Mouse (Mus musculus) cerebellum, adult 2 months (tissue): Measurements from ENCODE around the gene Fam120a. TPM values are rescaled to one million over a fixed set of nuclear protein-coding genes. Genes with fewer than 3 reads are reported as not detected.

Source experiments
- DNase-seq, 2 experiments: peaks; one replicate each; pipeline ENCODE4 v3.0.0; 2021
- H3K27ac ChIP-seq: fragments of 200-500 bp; 2 replicates; pipeline ENCODE4 v1.5.1; 2012; ENCODE audit warnings: low read length, control low read depth, inconsistent platforms; ENCODE audit not compliant: insufficient read depth
- H3K27me3 ChIP-seq: fragments of 200-500 bp; 2 replicates; pipeline ENCODE4 v1.6.1; 2012; ENCODE audit warnings: inconsistent platforms, mild to moderate bottlenecking, low read length, moderate library complexity; ENCODE audit not compliant: control insufficient read depth, insufficient read depth
- H3K4me1 ChIP-seq: fragments of 200-500 bp; 2 replicates; pipeline ENCODE4 v1.6.1; 2011; ENCODE audit warnings: low read length; ENCODE audit not compliant: control insufficient read depth, insufficient read depth
- H3K4me3 ChIP-seq: fragments of 200-500 bp; replicated peaks from 2 replicates; pipeline ENCODE3; 2011; ENCODE audit warnings: mild to moderate bottlenecking, low read depth, low read length, control low read depth; ENCODE audit not compliant: insufficient read depth
- CTCF ChIP-seq: fragments of 200-500 bp; IDR thresholded peaks from 2 replicates; pipeline ENCODE4 v1.5.1; 2011; ENCODE audit warnings: low read depth, mild to moderate bottlenecking, control low read depth, low read length, moderate library complexity, borderline replicate concordance; ENCODE audit not compliant: insufficient read depth
- POLR2A ChIP-seq: fragments of 200-500 bp; IDR thresholded peaks from 2 replicates; pipeline ENCODE4 v1.6.1; 2011; ENCODE audit warnings: low read length, control low read depth, borderline replicate concordance; ENCODE audit not compliant: insufficient read depth
- WGBS: fragments of 180-500 bp; shearing (Covaris S2); methylation state at CpG from one replicate; pipeline ENCODE4 v1.1.7; 2018; 5-methylcytosine and 5-hydroxymethylcytosine counted together
- polyA plus RNA-seq: library from polyadenylated mRNA; depleted of rRNA; stranded (reverse); fragments of >200 nt; gene quantifications from 2 replicates; pipeline ENCODE4 v1.2.3, GENCODE M21; 2012

Gene Fam120a
- polyA plus RNA-seq, 1 experiment: 64.4 TPM

- TF ChIP-seq POLR2A (no peak), CTCF (no peak)
- H3K4me1 ChIP-seq: peaks cover 52% of the 10 kb centered on the region
- DNase-seq: no peak
- WGBS: 37% methylated on average over 3 of the region's 3 CpGs
- H3K4me3 ChIP-seq: no peak overlapping the region
- no peak overlapping the region for H3K27ac ChIP-seq
- no peaks in the 10 kb centered on the region for H3K27me3 ChIP-seq
Measured at GRCm38 (mm10) chr13:48853947-48854346, 113.9 kb downstream of the Fam120a start.

DNA sequence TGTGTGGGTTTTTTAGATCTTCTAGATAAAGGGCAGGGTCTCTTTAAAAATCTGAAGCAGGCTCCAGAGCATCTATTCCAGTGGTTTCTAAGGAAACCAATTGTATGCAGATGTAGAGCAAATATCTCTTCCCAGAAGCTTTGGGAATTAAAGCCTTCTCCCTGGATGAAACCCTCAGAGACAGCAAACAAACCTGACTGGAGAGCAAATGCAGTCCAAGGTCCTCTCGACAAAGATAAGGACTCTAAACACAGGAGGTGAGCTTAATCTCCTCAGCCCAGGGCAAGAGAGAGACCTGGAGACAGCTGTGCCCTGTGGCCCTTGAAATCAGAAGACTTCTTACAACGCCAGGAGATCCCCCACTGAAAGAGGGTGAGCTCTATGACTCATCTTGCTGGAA lies 114.3 kb downstream of the Fam120a start:
- Histone ChIP-seq H3K27ac (no peak overlapping the region), H3K4me3 (no peak overlapping the region), H3K4me1 (peaks cover 50% of the 10 kb centered on the region), H3K27me3 (no peaks in the 10 kb centered on the region)
- WGBS: 28% methylated on average over 2 of the region's 2 CpGs
- no peak for DNase-seq
- TF ChIP-seq CTCF (no peak), POLR2A (no peak)

GRCm38 (mm10) chr13:48852859-48853258 lies 115.0 kb downstream of the Fam120a start:
- WGBS: 67% methylated on average over 3 of the region's 3 CpGs
- Histone ChIP-seq H3K4me3 (no peak overlapping the region), H3K4me1 (peaks cover 49% of the 10 kb centered on the region), H3K27ac (no peak overlapping the region), H3K27me3 (no peaks in the 10 kb centered on the region)
- TF ChIP-seq CTCF: 0 out of 2 replicates have a peak, but pooled peaks have one; percentile 2
- no peak for TF ChIP-seq POLR2A
- no peak for DNase-seq

GRCm38 (mm10) chr13:48851719-48852118 lies 116.1 kb downstream of the Fam120a start:
- no peak for DNase-seq
- Histone ChIP-seq H3K4me1 (peaks cover 43% of the 10 kb centered on the region), H3K4me3 (no peak overlapping the region), H3K27ac (peak overlapping the region; percentile 13; the same call in 1 of the 2 replicates), H3K27me3 (no peaks in the 10 kb centered on the region)
- TF ChIP-seq CTCF (no peak), POLR2A (no peak)
- 85% methylated on average over 5 of the region's 5 CpGs for WGBS

DNA sequence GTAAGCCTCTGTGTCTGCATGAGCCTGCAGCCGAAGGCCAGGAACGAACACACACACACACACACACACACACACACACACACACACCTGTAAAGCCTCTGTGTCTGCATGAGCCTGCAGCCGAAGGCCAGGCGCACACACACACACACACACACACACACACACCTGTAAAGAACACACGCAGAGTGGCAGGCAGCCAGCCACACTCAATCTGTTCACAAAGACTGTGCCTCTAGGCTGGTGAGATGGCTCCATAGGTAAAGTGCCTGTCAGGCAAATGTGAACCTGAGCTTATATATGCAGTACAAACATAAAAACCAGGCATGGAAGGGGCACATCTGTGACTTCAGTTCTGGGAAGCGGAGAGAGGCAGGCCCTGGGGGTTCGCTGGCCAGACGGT lies 117.0 kb downstream of the Fam120a start:
- H3K4me1 ChIP-seq: peaks cover 41% of the 10 kb centered on the region
- DNase-seq: peak; percentile 60 to 71
- no peaks in the 10 kb centered on the region for H3K27me3 ChIP-seq
- H3K4me3 ChIP-seq: no peak overlapping the region
- peak overlapping the region; percentile 73 for H3K27ac ChIP-seq
- WGBS: 24% methylated on average over 8 of the region's 8 CpGs
- TF ChIP-seq POLR2A: no peak
- no peak for TF ChIP-seq CTCF

GRCm38 (mm10) chr13:48850326-48850725 lies 117.5 kb downstream of the Fam120a start:
- peak; percentile 52 to 55 for DNase-seq
- Histone ChIP-seq H3K4me1 (peaks cover 41% of the 10 kb centered on the region), H3K4me3 (no peak overlapping the region), H3K27ac (peak overlapping the region; percentile 73), H3K27me3 (no peaks in the 10 kb centered on the region)
- WGBS: 21% methylated on average over 2 of the region's 2 CpGs
- TF ChIP-seq CTCF (no peak), POLR2A (no peak)

- Histone ChIP-seq H3K4me3 (no peak overlapping the region), H3K27ac (peak overlapping the region; percentile 59), H3K27me3 (no peaks in the 10 kb centered on the region), H3K4me1 (peaks cover 40% of the 10 kb centered on the region)
- peak; percentile 52 to 61 for DNase-seq
- 13% methylated on average over 3 of the region's 3 CpGs for WGBS
- TF ChIP-seq POLR2A (no peak), CTCF (no peak)
Measured at GRCm38 (mm10) chr13:48849155-48849554, 118.7 kb downstream of the Fam120a start.

- no peak for DNase-seq
- no peak overlapping the region for H3K27ac ChIP-seq
- WGBS: 77% methylated on average over 4 of the region's 4 CpGs
- H3K4me3 ChIP-seq: no peak overlapping the region
- no peaks in the 10 kb centered on the region for H3K27me3 ChIP-seq
- H3K4me1 ChIP-seq: peaks cover 33% of the 10 kb centered on the region
- TF ChIP-seq POLR2A (no peak), CTCF (no peak)
Measured at GRCm38 (mm10) chr13:48845308-48845707, 122.5 kb downstream of the Fam120a start.

GRCm38 (mm10) chr13:48843530-48843929 lies 124.3 kb downstream of the Fam120a start:
- Histone ChIP-seq H3K27me3 (no peaks in the 10 kb centered on the region), H3K4me1 (peaks cover 19% of the 10 kb centered on the region), H3K27ac (no peak overlapping the region), H3K4me3 (no peak overlapping the region)
- WGBS: 92% methylated on average over 1 of the region's 1 CpGs
- no peak for TF ChIP-seq POLR2A
- TF ChIP-seq CTCF: no peak
- no peak for DNase-seq
